Mouse (Mus musculus): Measurements from ENCODE around the gene Wsb2. TPM values are rescaled to one million over a fixed set of nuclear protein-coding genes. Genes with fewer than 3 reads are reported as not detected.

Wsb2 gene
- polyA plus RNA-seq, 1 experiment from 2014 or later = 242 TPM

DNA sequence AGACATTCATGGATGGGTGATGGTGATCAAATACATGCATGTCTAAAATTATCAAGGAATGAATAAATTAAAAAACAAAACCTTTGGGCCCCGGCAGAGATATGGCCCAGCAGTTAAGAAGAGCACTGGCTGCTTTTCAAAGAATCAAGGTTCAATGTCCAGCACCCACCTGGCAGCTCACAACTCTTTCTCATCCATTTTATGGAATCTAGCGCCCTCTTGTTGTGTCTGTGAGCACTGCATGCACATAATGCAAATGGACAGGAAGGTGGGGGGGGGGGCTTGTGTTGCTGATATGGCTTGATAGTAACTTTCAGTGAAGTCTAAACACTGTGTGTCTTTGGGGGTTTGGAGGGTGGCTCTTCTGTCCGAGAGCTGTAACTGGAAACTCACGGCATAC is 51.1 kb downstream of the Wsb2 start:
- DNase-seq = peak; percentile 53
- Histone ChIP-seq H3K27me3 (ENCODE audit: control insufficient read depth, insufficient read depth, low read length) (no peaks in the 10 kb centered on the region), H3K4me3 (replicated peaks; ENCODE audit: low read depth, low read length) (no peak overlapping the region), H3K9me3 (ENCODE audit: control insufficient read depth, low read length) (no peaks in the 10 kb centered on the region), H3K4me2 (ENCODE audit: low read length) (no peak overlapping the region), H3K4me1 (ENCODE audit: control insufficient read depth, insufficient read depth, low read length) (no peaks in the 10 kb centered on the region), H3K27ac (replicated peaks; ENCODE audit: low read depth, low read length) (no peak overlapping the region), H3K36me3 (ENCODE audit: control insufficient read depth, insufficient read depth, low read length) (no peaks in the 10 kb centered on the region), H3K9ac (replicated peaks; ENCODE audit: low read length) (no peak overlapping the region)
- no peak for ATAC-seq (ENCODE audit: low FRiP score, low TSS enrichment)
- 70% methylated on average over 4 of the region's 4 CpGs for WGBS

DNA sequence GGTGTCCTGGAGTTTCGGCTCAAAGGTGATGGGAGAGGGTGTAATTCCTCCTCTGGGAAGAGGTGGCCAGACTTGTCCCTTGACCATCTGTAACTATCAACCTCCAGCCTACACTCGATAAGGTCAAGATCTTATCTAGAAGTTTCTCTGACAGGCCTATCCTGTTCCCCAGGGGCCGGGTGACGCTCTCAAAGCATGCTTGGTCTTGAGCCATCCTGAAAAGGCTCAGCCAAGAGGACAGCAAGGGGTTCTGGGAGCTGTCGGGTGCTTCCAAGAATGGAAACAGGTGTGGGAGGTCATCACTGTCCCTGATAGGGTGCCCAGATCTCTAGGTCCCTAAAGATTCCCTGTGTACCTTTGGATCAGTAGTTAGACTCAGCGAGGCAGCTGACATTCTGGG is 52.3 kb downstream of the Wsb2 start:
- no peak overlapping the region for H3K4me2 ChIP-seq (ENCODE audit: low read length)
- no peak overlapping the region for H3K27ac ChIP-seq (replicated peaks; ENCODE audit: low read depth, low read length)
- H3K27me3 ChIP-seq (ENCODE audit: control insufficient read depth, insufficient read depth, low read length) = no peaks in the 10 kb centered on the region
- no peak overlapping the region for H3K9ac ChIP-seq (replicated peaks; ENCODE audit: low read length)
- no peaks in the 10 kb centered on the region for H3K4me1 ChIP-seq (ENCODE audit: control insufficient read depth, insufficient read depth, low read length)
- ATAC-seq (ENCODE audit: low FRiP score, low TSS enrichment) = no peak
- no peak overlapping the region for H3K4me3 ChIP-seq (replicated peaks; ENCODE audit: low read depth, low read length)
- no peak for DNase-seq
- WGBS = 78% methylated on average over 6 of the region's 6 CpGs
- no peaks in the 10 kb centered on the region for H3K36me3 ChIP-seq (ENCODE audit: control insufficient read depth, insufficient read depth, low read length)
- H3K9me3 ChIP-seq (ENCODE audit: control insufficient read depth, low read length) = no peaks in the 10 kb centered on the region

DNA sequence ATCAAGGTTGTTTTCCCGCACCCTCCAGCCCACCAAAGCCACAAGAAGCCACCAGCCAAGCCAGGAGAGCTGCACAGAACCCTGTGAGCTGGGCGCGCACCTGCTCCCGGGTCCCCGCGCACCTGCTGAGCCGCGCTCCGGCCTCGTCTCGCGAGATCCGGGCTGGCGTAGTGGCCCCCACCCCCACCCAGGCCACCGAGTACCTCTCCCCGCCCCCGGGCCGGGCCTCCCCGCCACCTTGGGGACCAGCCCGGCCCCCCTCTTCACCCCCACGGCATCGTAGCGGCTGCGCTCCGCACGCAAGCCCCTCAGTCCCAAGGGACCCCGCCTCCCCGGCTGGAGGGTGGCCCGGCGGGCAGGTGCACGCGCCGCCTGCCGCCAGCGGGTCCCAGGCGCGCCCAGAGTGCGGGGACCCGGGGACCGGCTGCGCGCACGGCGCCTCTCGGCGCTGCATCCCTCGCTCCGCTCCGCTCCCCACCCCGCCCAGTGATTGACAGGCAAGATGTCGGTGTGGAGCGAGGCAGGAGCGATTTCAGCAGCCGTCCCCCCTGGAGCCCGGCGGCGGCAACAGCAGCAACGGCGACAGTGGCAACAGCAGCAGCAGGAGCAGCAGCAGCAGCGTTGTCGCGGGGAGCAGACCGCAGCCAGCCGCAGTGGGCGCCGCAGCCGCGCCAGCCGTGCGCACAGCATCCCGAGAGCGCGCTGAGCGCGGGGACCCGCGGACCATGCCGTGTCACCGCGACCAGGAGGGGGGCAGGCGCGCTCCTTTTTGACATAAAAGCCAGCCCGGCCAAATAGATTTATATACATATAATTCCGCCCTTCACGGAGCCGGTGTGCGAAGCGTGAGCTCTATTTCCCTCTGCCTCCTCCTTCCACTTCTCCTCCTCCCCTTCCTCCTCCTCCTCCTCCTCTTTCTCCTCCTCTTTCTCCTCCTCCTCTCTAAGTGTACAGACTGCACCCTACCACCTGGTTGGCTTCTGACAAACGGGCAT is 56.7 kb downstream of the Wsb2 start, which contains the start of gene Ksr2:
Gene Ksr2, plus strand, starts transcription at position 494 of the 995 bp plus-strand sequence.
- H3K27ac ChIP-seq (replicated peaks; ENCODE audit: low read depth, low read length) = peak within 1 kb of the TSS; percentile 99
- no peaks in the 10 kb centered on the region for H3K9me3 ChIP-seq (ENCODE audit: control insufficient read depth, low read length)
- no peaks in the 10 kb centered on the region for H3K27me3 ChIP-seq (ENCODE audit: control insufficient read depth, insufficient read depth, low read length)
- peak; percentile 90 for DNase-seq
- peak within 1 kb of the TSS; percentile 66 for H3K4me2 ChIP-seq (ENCODE audit: low read length)
- H3K36me3 ChIP-seq (ENCODE audit: control insufficient read depth, insufficient read depth, low read length) = no peaks in the 10 kb centered on the region
- under 1% methylated on average over 88 of the region's 89 CpGs for WGBS
- ATAC-seq (ENCODE audit: low FRiP score, low TSS enrichment) = peak; percentile 89
- peaks cover 13% of the 10 kb centered on the region for H3K4me1 ChIP-seq (ENCODE audit: control insufficient read depth, insufficient read depth, low read length)
- H3K9ac ChIP-seq (replicated peaks; ENCODE audit: low read length) = peak within 1 kb of the TSS; percentile 82
- peak within 1 kb of the TSS; percentile 70 for H3K4me3 ChIP-seq (replicated peaks; ENCODE audit: low read depth, low read length)

DNA sequence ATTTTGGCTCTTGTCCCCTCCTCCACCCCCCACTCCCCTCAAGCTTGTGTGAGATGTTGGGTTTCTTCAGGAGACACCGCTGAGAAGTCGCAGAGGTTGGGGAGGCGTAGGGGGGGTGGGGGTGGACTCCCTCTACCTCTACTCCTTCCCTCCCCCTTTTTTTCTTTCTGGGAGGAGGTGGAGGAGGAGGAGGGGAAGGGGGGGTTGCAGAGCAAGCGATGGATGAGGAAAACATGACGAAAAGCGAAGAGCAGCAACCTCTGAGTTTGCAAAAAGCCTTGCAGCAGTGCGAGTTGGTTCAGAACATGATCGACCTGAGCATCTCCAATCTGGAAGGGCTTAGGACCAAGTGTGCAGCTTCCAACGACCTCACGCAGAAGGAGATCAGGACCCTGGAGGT is 57.5 kb downstream of the Wsb2 start:
- ATAC-seq (ENCODE audit: low FRiP score, low TSS enrichment) (0 out of 2 replicates have a peak, but pooled peaks have one; percentile 18), DNase-seq (peak; percentile 55)
- Histone ChIP-seq H3K9ac (replicated peaks; ENCODE audit: low read length) (peak overlapping the region; percentile 82), H3K36me3 (ENCODE audit: control insufficient read depth, insufficient read depth, low read length) (no peaks in the 10 kb centered on the region), H3K27ac (replicated peaks; ENCODE audit: low read depth, low read length) (peak overlapping the region; percentile 99), H3K4me2 (ENCODE audit: low read length) (peak overlapping the region; percentile 66), H3K4me1 (ENCODE audit: control insufficient read depth, insufficient read depth, low read length) (peaks cover 13% of the 10 kb centered on the region), H3K27me3 (ENCODE audit: control insufficient read depth, insufficient read depth, low read length) (no peaks in the 10 kb centered on the region), H3K4me3 (replicated peaks; ENCODE audit: low read depth, low read length) (peak overlapping the region; percentile 70), H3K9me3 (ENCODE audit: control insufficient read depth, low read length) (no peaks in the 10 kb centered on the region)
- WGBS = 0% methylated on average over 10 of the region's 10 CpGs

DNA sequence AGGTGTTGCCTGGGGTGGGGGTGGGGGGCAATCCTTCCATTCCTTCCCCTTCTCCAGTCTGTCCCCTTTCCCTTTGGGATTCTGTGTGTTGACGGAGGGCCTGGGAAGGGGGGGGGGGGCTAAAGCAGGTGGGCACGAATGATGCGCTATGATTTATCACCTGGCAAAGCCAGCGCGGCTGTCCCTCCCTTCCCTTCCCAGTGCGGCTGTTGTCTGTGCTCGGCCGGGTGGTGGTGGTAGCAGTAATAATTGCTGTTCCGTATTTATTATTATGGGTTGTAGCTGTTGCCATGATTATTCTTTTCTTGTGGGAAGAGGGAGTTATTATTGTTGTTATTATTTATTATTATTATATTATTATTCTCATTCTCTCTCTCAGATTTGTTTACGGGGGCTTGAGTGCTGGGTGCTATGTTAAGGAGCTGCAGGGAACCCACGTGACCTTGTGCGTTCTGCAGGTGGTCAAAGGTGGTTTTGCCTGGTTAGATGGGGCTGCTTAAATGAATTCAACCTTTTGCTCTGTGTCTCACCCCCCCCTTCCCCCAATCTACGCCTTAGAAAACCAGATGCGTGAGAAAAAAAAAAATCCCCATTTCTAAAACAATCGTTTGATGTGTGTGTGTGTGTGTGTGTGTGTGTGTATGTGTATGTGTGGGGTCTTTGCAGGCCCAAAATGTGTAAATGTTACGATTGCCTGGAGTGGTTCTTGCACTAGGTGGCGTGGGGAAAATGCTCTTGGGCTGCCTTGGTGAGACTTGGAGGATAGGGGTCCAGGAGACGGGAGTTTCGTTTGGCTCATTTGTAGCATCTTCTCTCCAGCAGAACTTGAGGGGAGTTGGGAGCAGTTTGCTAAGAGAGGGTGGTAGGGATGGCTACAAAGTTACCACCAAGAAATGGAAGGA is 58.2 kb downstream of the Wsb2 start:
- H3K27ac ChIP-seq (replicated peaks; ENCODE audit: low read depth, low read length) = peak overlapping the region; percentile 99
- H3K9me3 ChIP-seq (ENCODE audit: control insufficient read depth, low read length) = no peaks in the 10 kb centered on the region
- peak overlapping the region; percentile 82 for H3K9ac ChIP-seq (replicated peaks; ENCODE audit: low read length)
- H3K4me1 ChIP-seq (ENCODE audit: control insufficient read depth, insufficient read depth, low read length) = peaks cover 13% of the 10 kb centered on the region
- WGBS = 23% methylated on average over 19 of the region's 19 CpGs
- peak overlapping the region; percentile 70 for H3K4me3 ChIP-seq (replicated peaks; ENCODE audit: low read depth, low read length)
- DNase-seq = peak; percentile 58
- ATAC-seq (ENCODE audit: low FRiP score, low TSS enrichment) = no peak
- no peaks in the 10 kb centered on the region for H3K36me3 ChIP-seq (ENCODE audit: control insufficient read depth, insufficient read depth, low read length)
- no peaks in the 10 kb centered on the region for H3K27me3 ChIP-seq (ENCODE audit: control insufficient read depth, insufficient read depth, low read length)
- H3K4me2 ChIP-seq (ENCODE audit: low read length) = peak overlapping the region; percentile 66

DNA sequence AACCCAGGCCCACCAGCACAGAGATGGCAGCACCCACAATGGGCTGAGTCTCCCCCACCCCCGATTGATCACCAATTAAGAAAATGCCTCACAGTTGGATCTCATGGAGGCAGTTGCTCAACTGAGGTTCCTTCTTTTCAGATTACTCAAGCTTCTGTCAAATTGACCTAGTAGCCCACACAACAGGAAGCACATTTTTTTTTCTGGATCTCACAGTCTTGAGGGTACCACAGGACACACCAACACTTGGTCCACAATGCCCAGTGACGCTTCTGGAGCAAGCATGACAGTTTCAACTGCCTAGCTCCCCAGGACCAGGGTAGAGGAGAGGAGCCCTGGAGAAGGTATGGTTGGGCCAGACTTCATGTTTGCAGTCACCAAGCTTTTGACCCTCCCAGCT is 60.3 kb downstream of the Wsb2 start:
- Histone ChIP-seq H3K27ac (replicated peaks; ENCODE audit: low read depth, low read length) (no peak overlapping the region), H3K36me3 (ENCODE audit: control insufficient read depth, insufficient read depth, low read length) (no peaks in the 10 kb centered on the region), H3K4me2 (ENCODE audit: low read length) (no peak overlapping the region), H3K27me3 (ENCODE audit: control insufficient read depth, insufficient read depth, low read length) (no peaks in the 10 kb centered on the region), H3K9ac (replicated peaks; ENCODE audit: low read length) (no peak overlapping the region), H3K4me1 (ENCODE audit: control insufficient read depth, insufficient read depth, low read length) (peaks cover 13% of the 10 kb centered on the region), H3K4me3 (replicated peaks; ENCODE audit: low read depth, low read length) (no peak overlapping the region), H3K9me3 (ENCODE audit: control insufficient read depth, low read length) (no peaks in the 10 kb centered on the region)
- ATAC-seq (ENCODE audit: low FRiP score, low TSS enrichment) (no peak), DNase-seq (no peak)
- 80% methylated on average over 2 of the region's 2 CpGs for WGBS

Other genes starting within 250 kb of the Wsb2 start
- 52.9 and 83.1 TPM in 2 replicates for gene Suds3, start 241.2 kb upstream of the Wsb2 start, polyA plus RNA-seq (2014; fragmentation: Nextera tagmentation; extraction: Ambion mirVana)
- 50.3 and 52.6 TPM in 2 replicates for gene Taok3, start 237.2 kb upstream of the Wsb2 start, polyA plus RNA-seq (2014; fragmentation: Nextera tagmentation; extraction: Ambion mirVana)
- 1,041 and 1,069 TPM in 2 replicates for gene Pebp1, start 69.7 kb upstream of the Wsb2 start, polyA plus RNA-seq (2014; fragmentation: Nextera tagmentation; extraction: Ambion mirVana)
- gene Vsig10, start 38.2 kb upstream of the Wsb2 start, polyA plus RNA-seq (2014; fragmentation: Nextera tagmentation; extraction: Ambion mirVana) = 0.24 and 1.3 TPM in 2 replicates
- gene Rfc5, start 31.7 kb downstream of the Wsb2 start, polyA plus RNA-seq (2014; fragmentation: Nextera tagmentation; extraction: Ambion mirVana) = 23.0 and 30.7 TPM in 2 replicates
- gene Ksr2, start 56.7 kb downstream of the Wsb2 start, polyA plus RNA-seq (2014; fragmentation: Nextera tagmentation; extraction: Ambion mirVana) = 6.5 and 8.1 TPM in 2 replicates

Data from midbrain, embryonic 14.5 days (tissue).